Mouse (Mus musculus) granulocyte monocyte progenitor cell, adult 5-6 weeks (primary cell): ENCODE results near the gene Max. TPM values are rescaled to one million over a fixed set of nuclear protein-coding genes. Genes with fewer than 3 reads are reported as not detected.
A peak's percentile ranks its signal among the peaks of the same experiment; 100 is the strongest.

ENCODE experiments used
- ATAC-seq: replicated peaks from 2 replicates; pipeline ENCODE4 v1.8.0; 2016; ENCODE audit warnings: mild to moderate bottlenecking, moderate TSS enrichment, inconsistent platforms; ENCODE audit not compliant: poor library complexity, severe bottlenecking
- total RNA-seq, 2 experiments: library from RNA; stranded (forward) in 1 of 2; stranded (reverse) in 1 of 2; fragments of 200-712, 200-1000 nt in 1 of 2; fragments of >200 nt in 1 of 2; fragmentation: Nextera tagmentation in 1 of 2; gene quantifications; 2 replicates each; pipeline ENCODE4 v1.2.3; 2014 to 2017

Max gene
- total RNA-seq, 2 experiments from 2014 or later, result 99.5 to 109 TPM

- no peak for ATAC-seq
These were observed 67.0 kb downstream of the Max start for GRCm38 (mm10) chr12:76894792-76895559.

- peak; percentile 93 for ATAC-seq
These were observed 68.9 kb downstream of the Max start for GRCm38 (mm10) chr12:76892910-76893695.

- no peak for ATAC-seq
These were observed 70.8 kb downstream of the Max start for GRCm38 (mm10) chr12:76891160-76891559.

- no peak for ATAC-seq
These were observed 72.4 kb downstream of the Max start for GRCm38 (mm10) chr12:76889404-76890184.

- no peak for ATAC-seq
These were observed 74.1 kb downstream of the Max start for GRCm38 (mm10) chr12:76887941-76888340.

Other genes starting within 250 kb of the Max start
- 73.3 and 90.6 TPM in 2 replicates for gene Churc1, start 196.7 kb downstream of the Max start, total RNA-seq (2014; fragmentation: Nextera tagmentation)
- gene Churc1, start 196.7 kb downstream of the Max start, total RNA-seq (2017), result 40.6 and 62.0 TPM in 2 replicates
- gene Fntb, start 196.6 kb downstream of the Max start, total RNA-seq (2014; fragmentation: Nextera tagmentation), result 17.4 and 19.3 TPM in 2 replicates
- 5.2 and 8.8 TPM in 2 replicates for gene Fntb, start 196.6 kb downstream of the Max start, total RNA-seq (2017)
- not detected in 2 replicates for gene Gpx2, start 166.6 kb downstream of the Max start, total RNA-seq (2014; fragmentation: Nextera tagmentation)
- not detected in 2 replicates for gene Gpx2, start 166.6 kb downstream of the Max start, total RNA-seq (2017)
- gene Rab15, start 139.3 kb downstream of the Max start, total RNA-seq (2014; fragmentation: Nextera tagmentation), result not detected in 2 replicates
- not detected in 2 replicates for gene Rab15, start 139.3 kb downstream of the Max start, total RNA-seq (2017)